Mouse (Mus musculus) embryonic stem cell, embryonic (primary cell): ENCODE data around the gene Mr1.
"Not testable (repeated sequence)": the region's sequence is repeated elsewhere in the genome, so short reads cannot be mapped to it uniquely, and the experiment has no call there.

Experiments
- CTCF ChIA-PET, 4 experiments: fragments of 300-600 bp in 2 of 4; fragments of 350-600 bp in 2 of 4; sonication (Branson Sonifier 250); formaldehyde crosslinking; loops; one replicate each; lab custom pipeline; 2022; ENCODE audit warnings: inconsistent platforms in 2 of 4; lab: Charles Lee
- POLR2A ChIA-PET, 4 experiments: fragments of 300-600 bp in 2 of 4; fragments of 350-600 bp in 2 of 4; sonication (Branson Sonifier 250); formaldehyde crosslinking; loops; one replicate each; lab custom pipeline; 2022; ENCODE audit warnings: antibody characterized with exemption in 4 of 4, inconsistent platforms in 1 of 4; lab: Charles Lee

The Mr1 gene

DNA sequence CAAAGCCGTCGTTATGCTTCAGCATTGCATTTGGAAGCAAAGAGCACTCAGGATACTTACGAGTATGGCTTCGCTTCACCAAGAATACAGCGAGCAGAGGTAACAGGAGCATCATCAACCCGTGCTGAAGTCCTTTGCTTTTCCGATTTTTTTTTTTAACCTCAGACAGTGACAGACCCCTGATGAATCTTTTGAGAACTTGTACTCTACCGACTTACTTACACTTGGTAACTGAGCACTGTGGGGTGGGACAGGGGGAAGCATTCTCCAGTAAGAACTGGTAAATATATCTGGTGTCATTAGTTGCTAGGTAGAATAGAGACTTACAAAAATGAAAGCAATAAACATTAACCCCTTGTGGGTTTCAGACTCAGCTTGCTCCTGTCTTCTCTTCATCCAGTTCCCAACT lies at the start of gene Mr1:
Gene Mr1 (minus strand): TSS at position 243 of the 409 bp plus-strand sequence.
- ChIA-PET CTCF (no interaction called here), POLR2A (interaction anchor here in 1 of 4 experiments (1.8 to 3.8 kb wide), 2 partner anchors 10 to 47 kb away, joined by 7 to 10 read pairs; partner anchors contain the start of gene Ier5)

DNA sequence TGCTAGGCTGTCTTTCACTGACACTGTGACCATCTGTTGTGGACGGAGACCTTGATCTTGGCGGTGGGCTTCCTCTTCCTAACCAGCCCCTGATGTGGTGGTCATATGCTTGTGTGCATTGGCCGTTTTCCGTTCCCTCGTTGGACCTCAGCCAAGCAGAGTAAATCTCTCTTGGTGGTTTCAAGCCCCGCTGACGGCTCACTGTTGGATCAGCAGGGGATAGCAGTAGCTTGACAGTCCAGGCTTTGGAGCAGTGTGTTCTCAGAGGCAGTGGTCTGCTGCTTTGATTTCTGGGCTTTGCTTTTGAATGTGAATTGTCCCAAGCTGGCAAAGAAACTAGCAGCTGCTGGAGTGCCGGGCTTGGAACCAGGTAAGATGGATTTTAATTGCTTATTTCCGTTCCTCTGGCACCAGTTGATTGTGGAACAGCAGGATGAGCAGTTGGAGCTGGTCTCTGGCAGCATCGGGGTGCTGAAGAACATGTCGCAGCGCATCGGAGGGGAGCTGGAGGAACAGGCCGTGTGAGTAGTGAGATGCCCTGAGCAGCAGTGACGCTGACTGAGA lies 46.3 kb upstream of the Mr1 start:
- ChIA-PET CTCF (no interaction called here), POLR2A (interaction anchor here in 2 of 4 experiments (0.8 to 4.3 kb wide), 3 partner anchors 16 to 464 kb away, joined by 3 to 17 read pairs (median 8); partner anchors contain the start of gene Ier5 (in 1 of the 2))

DNA sequence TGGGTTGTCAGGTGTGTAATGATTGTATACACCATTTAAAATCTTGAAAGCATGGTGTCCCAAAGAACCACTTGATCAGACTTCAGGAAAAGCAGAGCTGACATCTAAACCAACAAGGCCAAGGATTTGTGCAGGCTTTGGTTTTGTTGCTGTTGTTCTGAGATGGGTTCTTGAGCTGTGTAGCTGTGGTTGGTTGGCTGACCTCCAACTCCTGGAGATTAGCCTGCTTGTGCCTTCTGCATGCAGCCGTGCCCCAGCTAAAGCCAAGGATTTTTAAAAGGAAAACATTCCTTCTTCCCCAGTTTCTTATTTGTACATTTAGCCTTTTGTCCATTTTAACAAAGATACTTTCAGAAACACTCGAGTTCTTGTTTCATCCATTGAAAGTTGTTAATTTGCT lies 45.1 kb upstream of the Mr1 start:
- CTCF ChIA-PET = interaction anchor here in 1 of 4 experiments (0.9 kb wide), 1 partner anchor 90 kb away, joined by 3 read pairs; no protein-coding TSS in a partner anchor
- POLR2A ChIA-PET = interaction anchor here in 2 of 4 experiments (0.5 to 4.3 kb wide), 3 partner anchors 92 to 281 kb away, joined by 3 to 17 read pairs (median 4); partner anchors contain the start of gene Ier5 (in 2 of the 2)

DNA sequence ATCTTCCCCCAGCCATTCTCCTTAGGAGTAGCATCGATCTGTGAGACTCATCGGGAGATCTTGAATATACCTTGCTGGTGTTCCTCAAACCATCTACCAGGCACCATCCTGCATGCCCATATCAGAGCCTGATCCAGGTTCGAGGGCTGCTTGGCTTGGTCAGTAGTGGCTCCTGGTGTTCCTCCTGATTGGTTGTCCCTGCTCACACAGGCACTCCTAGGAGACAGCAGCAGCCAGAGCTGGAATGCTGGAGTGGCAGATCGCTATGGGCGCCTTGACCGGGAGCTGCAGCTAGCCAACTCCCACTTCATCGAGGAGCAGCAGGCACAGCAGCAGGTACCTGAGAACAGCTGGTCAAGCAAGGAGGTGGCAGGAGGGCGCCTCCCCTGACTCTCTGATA lies 44.6 kb upstream of the Mr1 start:
- POLR2A ChIA-PET = interaction anchor here in 2 of 4 experiments (0.6 to 4.3 kb wide), 3 partner anchors 33 to 93 kb away, joined by 4 to 17 read pairs (median 4); partner anchors contain the start of gene Ier5 (in 2 of the 2)
- CTCF ChIA-PET = interaction anchor here in 2 of 4 experiments (0.5 to 0.9 kb wide), 2 partner anchors 90 to 197 kb away, joined by 3 to 8 read pairs; no protein-coding TSS in a partner anchor

DNA sequence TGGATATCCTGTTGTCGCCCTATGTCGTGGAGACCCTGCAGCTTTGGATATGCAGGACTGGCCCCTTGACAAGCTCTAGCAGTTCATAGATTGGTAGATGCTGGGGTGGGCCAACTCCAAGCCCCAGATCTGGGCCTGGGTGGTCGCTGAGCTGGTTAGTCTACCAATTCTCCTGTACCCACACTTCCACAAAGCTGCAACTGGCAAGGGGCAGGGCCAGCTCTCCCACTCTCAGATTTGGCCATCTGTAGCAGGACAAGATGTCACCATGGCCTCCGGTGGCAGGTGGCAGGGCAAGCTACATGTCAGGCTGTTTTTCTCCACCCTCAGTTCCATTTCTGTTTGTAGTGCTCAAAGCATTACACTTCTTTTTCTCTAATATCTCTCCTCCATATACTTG lies 42.0 kb upstream of the Mr1 start:
- ChIA-PET CTCF (no interaction called here), POLR2A (no interaction called here)

DNA sequence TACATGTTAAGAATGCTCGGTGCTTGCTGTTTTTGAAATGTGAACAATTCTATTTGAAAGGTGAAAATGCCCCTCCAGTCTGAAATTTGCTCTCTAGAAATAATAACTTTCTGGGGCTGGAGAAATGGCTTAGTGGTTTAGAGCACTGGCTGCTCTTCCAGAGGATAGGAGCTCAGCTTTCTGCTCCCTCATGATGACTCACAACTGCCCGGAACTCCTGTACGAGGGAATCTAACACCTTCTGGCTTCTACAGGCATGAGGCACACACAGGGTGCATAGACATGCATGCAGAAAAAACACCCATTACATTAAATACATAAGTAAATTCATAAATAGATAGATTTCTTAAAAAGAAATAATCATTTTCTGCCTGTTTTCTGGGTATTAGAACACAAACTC lies 37.6 kb upstream of the Mr1 start:
- ChIA-PET CTCF (no interaction called here), POLR2A (no interaction called here)

DNA sequence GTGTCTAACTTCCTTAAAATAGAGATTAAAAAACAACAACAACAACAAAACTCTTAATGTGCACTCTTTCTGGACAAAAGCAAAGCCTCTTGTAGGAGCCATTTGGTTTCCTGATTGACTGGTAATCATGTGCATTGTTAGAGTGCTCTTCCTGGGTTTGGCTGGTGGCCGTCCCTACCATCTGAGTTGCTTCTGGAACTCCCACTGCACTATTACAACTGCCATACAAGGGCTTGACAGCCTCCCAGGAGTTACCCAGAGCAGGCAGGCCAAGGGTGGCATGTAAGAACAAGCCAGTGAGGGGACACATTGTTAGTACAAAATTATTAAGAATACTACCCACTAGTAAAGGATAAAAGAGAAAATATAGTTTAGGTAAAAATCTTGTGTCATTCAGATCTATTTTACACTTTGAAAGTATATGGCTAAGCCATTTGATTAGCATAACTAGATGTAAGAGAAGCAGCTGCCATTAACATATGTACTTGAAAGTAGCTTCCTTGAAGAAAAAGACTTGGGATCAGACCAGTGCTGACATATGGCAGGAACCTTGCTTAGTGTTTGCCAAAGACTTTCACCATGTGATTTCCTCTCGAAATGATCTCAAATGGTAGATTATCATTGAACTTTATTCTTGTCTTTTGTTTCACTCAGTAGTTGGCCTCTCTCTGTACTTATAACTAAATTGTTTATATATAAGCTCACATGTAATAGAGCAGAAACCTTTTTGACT lies 31.7 kb upstream of the Mr1 start:
- CTCF ChIA-PET = no interaction called here
- POLR2A ChIA-PET = interaction anchor here in 1 of 4 experiments (1.3 kb wide), 1 partner anchor 79 kb away, joined by 3 read pairs; the partner anchor contains the start of gene Ier5

DNA sequence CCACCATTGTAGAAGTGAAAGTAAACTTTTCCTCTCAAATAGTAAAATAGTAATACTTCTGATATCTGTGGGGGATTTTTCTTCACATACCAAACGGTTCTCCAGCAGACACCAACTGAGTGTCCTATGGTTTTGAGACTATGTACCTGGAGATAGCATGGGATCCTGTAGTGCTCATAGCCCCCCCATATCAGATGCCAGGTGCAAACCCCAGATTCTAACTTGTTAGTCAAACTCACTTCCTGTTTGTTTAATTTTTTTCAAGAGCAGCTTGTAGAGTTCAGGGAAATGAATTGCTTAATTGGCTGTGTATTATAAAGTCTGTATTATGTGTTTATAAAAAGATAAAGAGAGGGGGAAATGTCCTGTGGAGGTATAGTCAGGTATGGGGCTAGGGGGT lies 27.8 kb upstream of the Mr1 start:
- POLR2A ChIA-PET = interaction anchor here in 1 of 4 experiments (1.9 kb wide), 1 partner anchor 75 kb away, joined by 5 read pairs; the partner anchor contains the start of gene Ier5
- CTCF ChIA-PET = interaction anchor here in 1 of 4 experiments (0.6 kb wide), 1 partner anchor 43 kb away, joined by 3 read pairs; no protein-coding TSS in a partner anchor

DNA sequence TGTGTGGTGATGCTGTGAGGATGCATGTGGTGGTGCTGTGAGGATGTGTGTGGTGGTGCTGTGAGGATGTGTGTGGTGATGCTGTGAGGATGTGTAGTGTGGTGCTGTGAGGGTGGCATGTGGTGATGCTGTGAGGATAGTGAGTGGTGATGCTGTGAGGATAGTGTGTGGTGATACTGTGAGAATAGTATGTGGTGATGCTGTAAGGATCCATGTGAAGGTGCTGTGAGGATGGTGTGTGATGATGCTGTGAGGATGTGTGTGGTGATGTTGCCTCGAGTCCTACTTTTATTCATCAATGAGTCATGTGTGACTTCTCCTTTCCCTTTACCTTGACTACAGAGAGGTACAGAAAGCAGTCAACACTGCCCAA lies 27.0 kb upstream of the Mr1 start:
- POLR2A ChIA-PET, CTCF ChIA-PET: not testable (repeated sequence)

DNA sequence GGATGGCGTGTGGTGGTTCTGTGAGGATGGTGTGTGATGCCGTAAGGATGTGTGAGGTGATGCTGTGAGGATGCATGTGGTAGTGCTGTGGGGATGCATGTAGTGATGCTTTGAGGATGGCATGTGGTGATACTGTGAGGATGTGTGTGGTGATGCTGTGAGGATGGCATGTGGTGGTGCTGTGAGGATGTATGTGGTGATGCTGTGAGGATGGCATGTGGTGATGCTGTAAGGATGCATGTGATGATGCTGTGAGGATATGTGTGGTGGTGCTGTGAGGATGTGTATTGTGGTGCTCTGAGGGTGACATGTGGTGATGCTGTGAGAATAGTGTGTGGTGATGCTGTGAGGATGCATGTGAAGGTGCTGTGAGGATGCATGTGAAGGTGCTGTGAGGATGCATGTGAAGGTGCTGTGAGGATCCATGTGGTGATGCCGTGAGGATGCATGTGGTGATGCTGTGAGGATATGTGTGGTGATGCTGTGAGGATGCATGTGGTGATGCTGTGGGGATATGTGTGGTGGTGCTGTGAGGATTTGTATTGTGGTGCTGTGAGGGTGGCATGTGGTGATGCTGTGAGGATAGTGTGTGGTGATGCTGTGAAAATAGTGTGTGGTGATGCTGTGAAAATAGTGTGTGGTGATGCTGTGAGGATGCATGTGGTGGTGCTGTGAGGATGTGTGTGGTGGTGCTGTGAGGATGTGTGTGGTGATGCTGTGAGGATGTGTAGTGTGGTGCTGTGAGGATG lies 26.5 kb upstream of the Mr1 start:
- CTCF ChIA-PET = interaction anchor here in 1 of 4 experiments (0.6 kb wide), 1 partner anchor 51 kb away, joined by 3 read pairs; no protein-coding TSS in a partner anchor
- POLR2A ChIA-PET = no interaction called here

DNA sequence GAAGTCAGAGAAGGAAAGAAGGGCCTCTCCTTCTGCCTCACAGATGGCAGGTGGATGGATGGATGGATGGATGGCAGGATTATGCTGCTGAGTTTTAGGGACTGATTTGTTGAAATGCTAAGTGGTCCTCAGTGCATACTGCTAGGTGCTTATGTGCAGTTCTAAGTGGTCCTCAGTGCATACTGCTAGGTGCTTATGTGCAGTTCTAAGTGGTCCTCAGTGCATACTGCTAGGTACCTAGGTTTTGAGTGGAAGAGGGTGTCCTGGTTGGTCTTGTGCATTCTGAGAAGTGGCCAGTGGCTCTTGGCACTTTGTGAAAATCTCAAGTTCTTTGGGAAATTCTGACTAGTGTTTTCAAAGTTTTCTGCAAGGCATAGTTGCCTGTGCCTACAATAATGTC lies 23.3 kb upstream of the Mr1 start:
- CTCF ChIA-PET = no interaction called here
- POLR2A ChIA-PET = no interaction called here

DNA sequence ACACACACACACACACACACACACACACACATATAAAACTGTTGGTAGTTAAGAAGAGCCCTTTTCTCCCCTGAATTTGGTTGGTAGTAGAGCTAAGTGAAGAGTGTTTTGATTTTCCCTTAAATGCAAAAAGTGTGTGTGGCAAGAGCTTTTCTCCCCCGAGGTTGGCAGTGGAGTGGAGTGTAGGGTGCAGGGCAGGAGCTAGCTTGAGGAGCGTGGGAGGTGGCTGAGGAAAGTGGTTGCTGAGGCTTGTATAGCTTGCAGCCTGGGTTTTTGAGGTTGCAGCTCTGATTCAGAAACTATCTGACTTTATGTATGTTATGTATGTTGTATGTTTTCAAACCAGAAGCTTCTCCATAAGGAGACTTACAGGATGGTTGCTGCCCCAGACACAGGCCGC lies 20.8 kb upstream of the Mr1 start:
- CTCF ChIA-PET = no interaction called here
- POLR2A ChIA-PET = interaction anchor here in 2 of 4 experiments (1.7 to 2.0 kb wide), 2 partner anchors 68 kb away, joined by 4 read pairs; partner anchors contain the start of gene Ier5 (in 2 of the 2)

DNA sequence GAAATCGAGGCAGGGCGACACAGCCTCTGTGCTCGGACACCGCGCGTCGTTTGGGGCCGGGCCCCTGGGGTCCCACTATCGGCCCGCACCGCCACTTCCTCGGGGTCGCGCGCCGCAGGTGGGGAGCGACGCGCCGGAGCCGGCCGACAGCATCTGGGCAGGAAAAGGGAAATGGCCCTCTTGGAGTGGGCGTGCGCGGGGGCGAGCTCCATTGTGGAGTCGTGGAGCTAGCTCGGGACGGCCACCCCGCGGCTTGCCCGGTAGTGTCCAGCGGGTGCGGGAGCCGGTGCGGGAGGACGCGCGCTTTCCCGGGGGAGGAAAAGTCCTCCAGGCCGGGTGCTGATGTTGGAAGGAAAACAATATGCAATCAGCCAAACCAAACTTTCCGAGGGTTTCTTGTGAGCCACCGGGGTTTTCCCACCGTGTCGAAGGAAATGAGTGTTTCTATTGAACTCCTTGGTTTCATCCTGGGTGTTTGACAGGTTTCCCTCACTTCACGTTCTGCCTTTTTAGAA lies 12.4 kb upstream of the Mr1 start:
- POLR2A ChIA-PET = interaction anchor here (0.6 to 1.7 kb wide), 9 partner anchors 59 to 190 kb away, joined by 3 to 15 read pairs (median 5); partner anchors contain the start of gene Ier5 (in 4 of the 4)
- CTCF ChIA-PET = no interaction called here

DNA sequence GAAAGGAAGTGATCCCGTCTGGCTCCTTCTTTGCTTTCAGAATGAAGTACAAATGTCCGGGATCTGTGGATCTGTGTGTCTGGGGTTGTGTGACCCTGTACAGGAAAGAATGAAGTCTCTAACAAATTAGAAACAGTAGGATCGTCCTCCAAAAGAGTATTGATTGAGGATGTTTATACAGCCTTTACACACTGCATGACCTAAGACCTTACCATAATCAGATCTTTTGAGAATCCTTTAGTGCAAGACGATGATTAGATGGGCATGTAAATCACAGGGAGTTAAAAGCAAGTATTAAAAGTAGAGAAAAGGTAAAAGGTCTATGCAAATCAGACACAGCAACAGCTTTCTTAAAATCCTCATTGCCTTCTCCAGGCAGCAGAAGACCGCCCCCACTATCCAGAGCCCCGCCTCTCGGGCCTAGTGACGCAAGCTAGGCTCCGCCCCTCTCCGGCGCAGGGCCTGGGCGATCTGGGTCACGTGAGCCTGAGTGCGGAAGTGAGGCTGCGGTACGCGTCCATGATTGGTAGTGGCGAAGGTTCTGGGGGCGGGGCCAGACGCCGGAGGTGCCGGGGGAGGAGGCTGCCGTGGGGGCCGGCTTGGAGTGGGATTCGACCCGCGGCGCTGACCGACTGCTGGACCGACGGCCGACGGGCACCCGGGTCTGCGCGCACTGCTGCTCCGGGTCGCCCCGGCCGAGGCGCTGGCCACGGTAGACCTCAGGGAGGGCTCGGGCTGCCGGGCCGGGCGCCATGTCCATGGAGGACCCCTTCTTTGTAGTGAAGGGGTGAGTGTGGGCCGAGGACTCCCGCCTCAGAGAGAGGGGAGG lies 11.7 kb upstream of the Mr1 start, which contains the start of gene Stx6:
Gene Stx6 (plus strand): TSS at position 575 of the 829 bp plus-strand sequence.
- ChIA-PET POLR2A (interaction anchor here (0.6 to 1.7 kb wide), 13 partner anchors 18 to 332 kb away, joined by 3 to 15 read pairs (median 4); partner anchors contain the start of gene Ier5 (in 4 of the 4)), CTCF (no interaction called here)

DNA sequence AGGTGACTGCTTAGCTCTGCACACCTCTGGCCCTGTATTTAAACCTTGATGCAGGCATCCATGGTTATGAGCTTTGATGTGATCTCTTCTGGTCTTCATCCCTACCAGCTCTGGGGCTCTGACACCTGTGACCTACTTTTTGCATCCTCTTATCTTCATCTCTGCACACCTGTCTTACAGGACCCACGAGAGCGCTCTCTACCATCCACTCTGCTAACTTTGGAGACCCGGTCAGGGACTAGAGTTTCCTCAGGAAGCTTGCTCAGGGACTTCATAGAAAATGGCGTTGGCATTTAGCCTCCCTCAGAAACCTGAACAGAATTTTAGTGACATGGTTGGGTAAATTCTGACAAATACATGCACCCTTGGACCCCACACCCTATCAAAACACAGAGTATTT lies 7.3 kb upstream of the Mr1 start:
- POLR2A ChIA-PET = interaction anchor here in 2 of 4 experiments (1.8 to 3.0 kb wide), 3 partner anchors 55 to 99 kb away, joined by 3 to 14 read pairs (median 11); partner anchors contain the start of gene Ier5 (in 2 of the 2)
- CTCF ChIA-PET = interaction anchor here in 2 of 4 experiments (0.7 to 1.2 kb wide), 3 partner anchors 55 to 368 kb away, joined by 3 to 6 read pairs (median 3); partner anchors contain the start of gene Ier5 (in 1 of the 2)

DNA sequence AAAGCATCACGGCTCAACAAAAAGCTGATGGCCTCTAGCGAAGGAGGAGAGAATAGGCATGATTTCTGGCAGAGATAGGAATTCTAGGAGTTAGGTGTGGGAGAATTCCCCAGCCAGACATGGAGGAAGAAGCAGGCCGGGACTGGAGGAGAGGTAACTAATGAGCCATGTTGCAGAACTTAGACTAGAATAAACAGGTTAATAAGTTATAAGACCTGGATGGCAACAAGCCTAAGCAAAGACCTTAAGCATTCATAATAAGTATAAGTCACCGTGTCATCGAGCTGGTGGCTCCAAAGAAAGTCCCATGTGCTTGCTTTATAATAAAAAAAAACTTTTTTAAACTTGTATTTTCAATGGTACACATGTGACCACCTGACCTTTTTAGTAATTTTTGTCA lies 4.2 kb upstream of the Mr1 start:
- POLR2A ChIA-PET = no interaction called here
- CTCF ChIA-PET = no interaction called here

DNA sequence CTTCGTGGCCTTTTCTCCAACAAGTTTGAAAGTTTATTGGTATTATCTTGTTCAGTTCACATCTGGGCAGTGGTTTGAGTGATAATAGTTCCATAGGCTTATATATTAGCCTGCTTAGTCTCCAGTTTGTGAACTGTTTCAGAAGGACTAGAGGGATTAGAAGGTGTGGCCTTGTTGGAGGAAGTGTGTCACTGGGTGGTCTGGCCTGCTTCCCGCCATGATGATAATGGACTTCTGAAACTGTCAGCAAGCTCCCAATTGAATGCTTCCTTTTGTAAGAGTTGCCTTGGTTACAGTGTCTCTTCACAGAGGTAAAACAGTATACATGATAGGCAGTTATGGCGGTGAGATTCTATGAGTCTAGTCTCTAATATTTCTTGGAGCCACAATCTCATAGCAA lies 2.8 kb upstream of the Mr1 start:
- ChIA-PET CTCF (no interaction called here), POLR2A (no interaction called here)
